Mouse (Mus musculus) gonadal fat pad, adult 2 months (tissue): Measurements from ENCODE around the gene Tmie. TPM values are rescaled to one million over a fixed set of nuclear protein-coding genes. Genes with fewer than 3 reads are reported as not detected.
"Not testable (repeated sequence)": the region's sequence is repeated elsewhere in the genome, so short reads cannot be mapped to it uniquely, and the experiment has no call there.

Experiments
- DNase-seq: peaks from one replicate; pipeline ENCODE4 v3.0.0-alpha.2; 2012; ENCODE audit warnings: low read depth
- polyA plus RNA-seq: library from polyadenylated mRNA; depleted of rRNA; stranded (reverse); fragments of >200 nt; gene quantifications from 2 replicates; pipeline ENCODE4 v1.2.3, GENCODE M21; 2012; rRNA removed

Tmie gene
- polyA plus RNA-seq, 1 experiment: 0.88 TPM

- no peak for DNase-seq
Observed at GRCm38 (mm10) chr9:110836112-110836511, 43.8 kb downstream of the Tmie start.

GRCm38 (mm10) chr9:110834961-110835360, 45.0 kb downstream of the Tmie start:
- DNase-seq: no peak

GRCm38 (mm10) chr9:110834411-110834810, 45.5 kb downstream of the Tmie start, which contains the start of gene Prss45:
Gene Prss45, plus strand, starts transcription at chr9:110834588.
- DNase-seq: no peak

GRCm38 (mm10) chr9:110833021-110833420, 46.9 kb downstream of the Tmie start:
- no peak for DNase-seq

- DNase-seq: no peak
Observed at GRCm38 (mm10) chr9:110826390-110826789, 53.5 kb downstream of the Tmie start, which contains the start of gene Prss43. Gene Prss43, plus strand, starts transcription at chr9:110826690.

GRCm38 (mm10) chr9:110825832-110826231, 54.1 kb downstream of the Tmie start:
- no peak for DNase-seq

GRCm38 (mm10) chr9:110825426-110825825, 54.5 kb downstream of the Tmie start:
- no peak for DNase-seq

- no peak for DNase-seq
Observed at GRCm38 (mm10) chr9:110821436-110821835, 58.5 kb downstream of the Tmie start.

- DNase-seq: not testable (repeated sequence)
Observed at GRCm38 (mm10) chr9:110820546-110820945, 59.4 kb downstream of the Tmie start.

Other genes with a start within 250 kb of the Tmie start
- 18.7 and 23.3 TPM in 2 replicates for gene Nbeal2, start 226.0 kb downstream of the Tmie start, polyA plus RNA-seq
- gene Ccdc12, start 223.6 kb downstream of the Tmie start, polyA plus RNA-seq: 55.8 and 81.8 TPM in 2 replicates
- gene Myl3, start 138.3 kb downstream of the Tmie start, polyA plus RNA-seq: 0.63 TPM in 1 of 2 replicates, not detected in the other
- gene Pth1r, start 133.0 kb downstream of the Tmie start, polyA plus RNA-seq: 24.3 and 35.6 TPM in 2 replicates
- gene Prss42, start 81.9 kb downstream of the Tmie start, polyA plus RNA-seq: 0.07 and 0.19 TPM in 2 replicates
- not detected in 2 replicates for gene Prss44, start 66.1 kb downstream of the Tmie start, polyA plus RNA-seq
- 0.07 and 0.15 TPM in 2 replicates for gene Prss43, start 53.4 kb downstream of the Tmie start, polyA plus RNA-seq
- 0.36 TPM in 1 of 2 replicates, not detected in the other for gene Prss45, start 45.5 kb downstream of the Tmie start, polyA plus RNA-seq
- 0.15 and 0.24 TPM in 2 replicates for gene Prss46, start 35.6 kb downstream of the Tmie start, polyA plus RNA-seq
- not detected in 2 replicates for gene Prss50, start 22.1 kb downstream of the Tmie start, polyA plus RNA-seq
- gene Als2cl, start 243 bp downstream of the Tmie start, polyA plus RNA-seq: 17.7 and 24.0 TPM in 2 replicates
- not detected in 2 replicates for gene Fam240a, start 36.7 kb upstream of the Tmie start, polyA plus RNA-seq
- gene Tdgf1, start 66.0 kb upstream of the Tmie start, polyA plus RNA-seq: 0.43 TPM in 1 of 2 replicates, not detected in the other
- 0.05 TPM in 1 of 2 replicates, not detected in the other for gene Lrrc2, start 71.4 kb upstream of the Tmie start, polyA plus RNA-seq
- gene Rtp3, start 110.5 kb upstream of the Tmie start, polyA plus RNA-seq: 4.6 and 4.7 TPM in 2 replicates
- gene Ltf, start 139.2 kb upstream of the Tmie start, polyA plus RNA-seq: 13.8 and 92.0 TPM in 2 replicates
- gene Ccrl2, start 177.4 kb upstream of the Tmie start, polyA plus RNA-seq: 3.1 and 5.0 TPM in 2 replicates
- gene Lrrfip2, start 237.5 kb upstream of the Tmie start, polyA plus RNA-seq: 10.0 and 10.5 TPM in 2 replicates